Mouse (Mus musculus): ENCODE measurements around the gene Specc1l. TPM values are rescaled to one million over a fixed set of nuclear protein-coding genes. Genes with fewer than 3 reads are reported as not detected.
A peak's percentile ranks its signal among the peaks of the same experiment; 100 is the strongest.
"Not testable (repeated sequence)": the region's sequence is repeated elsewhere in the genome, so short reads cannot be mapped to it uniquely, and the experiment has no call there.

Gene Specc1l
- total RNA-seq, 2 experiments from 2014 or later, result 32.1 to 34.9 TPM

DNA sequence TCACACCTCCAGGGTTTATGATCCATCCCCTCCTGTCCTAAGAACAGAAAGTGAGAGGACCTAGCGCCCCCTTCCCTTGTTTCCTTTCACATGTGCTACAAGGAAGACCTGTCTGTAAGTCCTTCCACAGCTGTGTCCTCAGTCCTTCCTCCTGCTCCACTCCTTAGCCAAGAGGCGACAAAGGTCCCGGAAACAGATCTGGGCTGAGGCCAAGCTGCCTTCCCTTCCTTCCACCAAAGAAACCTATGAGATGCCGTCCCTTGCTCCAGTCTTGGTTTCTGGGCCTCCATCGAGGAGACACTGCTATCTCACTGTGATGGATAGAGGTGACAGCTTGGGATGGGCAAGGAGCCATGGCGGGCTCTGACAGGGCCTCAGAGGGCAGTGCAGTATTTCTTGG is 123.2 kb downstream of the Specc1l start:
- intact Hi-C loops (cut with DNase I), result no loop called here
- peak in 1 of 2 experiments; percentile 34 for DNase-seq

DNA sequence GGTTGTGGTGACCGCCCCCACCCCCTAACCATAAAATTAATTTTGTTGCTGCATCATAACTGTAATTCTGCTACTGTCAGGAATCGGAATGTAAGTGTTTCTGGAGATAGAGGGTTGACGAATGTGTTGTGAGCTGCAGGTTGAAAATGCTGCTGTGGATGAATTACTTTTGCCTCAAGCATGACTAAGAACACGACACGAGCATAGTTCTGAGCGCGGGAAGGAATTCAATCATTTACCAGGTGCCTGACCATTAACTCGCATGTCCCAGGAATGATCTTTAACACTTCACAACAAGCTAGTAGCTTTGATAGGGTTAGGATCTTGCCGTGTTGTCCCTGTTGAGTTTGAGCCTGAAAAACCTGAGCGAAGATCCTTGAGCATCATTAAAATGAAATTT is 125.4 kb downstream of the Specc1l start:
- no peak for DNase-seq
- intact Hi-C loops (cut with DNase I), result no loop called here

DNA sequence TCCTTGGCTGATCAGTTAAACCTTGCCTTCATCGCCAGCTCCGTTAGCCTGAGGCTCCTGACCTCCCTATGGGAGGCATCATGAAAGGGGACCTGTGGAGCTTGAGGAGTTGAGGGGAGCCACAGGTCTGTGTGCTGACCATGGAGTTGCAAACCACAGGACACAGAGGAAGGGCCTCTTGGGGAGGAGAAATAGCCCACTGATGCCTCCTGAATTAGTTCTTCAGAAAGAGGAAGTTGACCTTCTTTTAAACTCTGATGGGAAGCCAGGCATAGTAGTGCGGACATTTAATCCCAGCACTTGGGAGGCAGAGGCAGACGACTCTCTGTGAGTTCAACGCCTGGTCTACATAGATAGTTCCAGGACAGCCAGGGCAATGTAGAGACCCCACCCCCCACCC is 127.0 kb downstream of the Specc1l start:
- DNase-seq, result no peak
- intact Hi-C loops (cut with DNase I), result no loop called here

DNA sequence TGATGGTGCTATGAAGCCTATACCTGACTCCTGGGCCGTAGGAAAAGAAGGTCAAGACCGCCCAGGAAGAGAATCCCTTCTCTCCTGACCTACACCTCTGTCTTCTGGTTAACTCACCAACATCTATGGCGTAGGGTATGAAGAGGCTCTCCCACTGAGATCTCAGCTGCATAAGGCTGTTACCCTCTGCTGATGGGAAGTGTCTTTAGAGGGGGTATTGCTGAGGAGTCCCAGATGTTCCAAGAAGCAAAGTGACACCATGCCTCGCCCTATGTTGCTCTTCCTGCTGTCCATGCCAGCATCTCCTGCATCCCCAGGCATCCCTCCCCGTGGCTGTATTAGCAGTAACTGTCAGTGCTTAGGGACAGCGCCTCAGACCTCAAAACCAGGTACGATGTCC is 127.5 kb downstream of the Specc1l start:
- DNase-seq, result no peak
- intact Hi-C loops (cut with DNase I), result no loop called here

DNA sequence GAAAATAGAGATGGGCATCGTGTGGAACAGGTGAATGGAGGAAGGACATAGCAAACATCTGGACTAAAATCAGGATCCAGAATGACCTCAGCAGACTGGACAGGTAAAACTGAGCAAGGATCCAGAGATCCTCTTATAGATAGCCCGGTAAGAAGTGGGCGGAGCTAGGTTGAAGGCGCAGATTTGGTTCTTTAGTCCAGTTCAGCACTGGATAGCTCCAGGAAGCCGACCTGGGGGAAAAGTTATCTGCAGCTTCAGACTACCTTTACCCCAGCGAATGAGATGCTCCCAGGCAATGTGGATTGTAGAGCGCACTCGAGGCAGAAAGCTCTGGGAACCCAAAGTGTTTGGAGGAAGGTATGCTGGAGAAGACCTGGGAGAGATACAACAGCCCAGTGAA is 130.1 kb downstream of the Specc1l start:
- intact Hi-C loops (cut with DNase I), result no loop called here
- no peak for DNase-seq

DNA sequence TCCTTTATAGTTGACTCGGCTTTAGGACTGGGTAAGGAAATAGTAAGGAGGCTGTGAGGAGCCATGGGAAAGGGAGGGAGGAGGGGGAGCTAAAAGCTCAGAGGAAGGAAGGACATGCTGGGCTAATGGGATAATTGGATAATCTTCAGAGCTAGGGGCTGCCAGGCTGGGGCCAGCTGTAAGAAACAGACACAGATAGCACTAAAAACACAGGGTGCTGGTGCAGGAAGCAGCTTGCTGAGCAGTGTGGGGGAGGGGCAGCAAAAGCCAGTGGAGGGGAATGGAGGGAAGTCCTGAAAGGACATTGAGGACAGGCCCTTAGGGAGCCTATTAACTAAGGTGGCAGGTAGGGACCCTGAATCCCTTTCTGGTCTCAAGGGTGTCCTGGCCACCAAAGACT is 132.7 kb downstream of the Specc1l start:
- DNase-seq; intact Hi-C loops (cut with DNase I): not testable (repeated sequence)

DNA sequence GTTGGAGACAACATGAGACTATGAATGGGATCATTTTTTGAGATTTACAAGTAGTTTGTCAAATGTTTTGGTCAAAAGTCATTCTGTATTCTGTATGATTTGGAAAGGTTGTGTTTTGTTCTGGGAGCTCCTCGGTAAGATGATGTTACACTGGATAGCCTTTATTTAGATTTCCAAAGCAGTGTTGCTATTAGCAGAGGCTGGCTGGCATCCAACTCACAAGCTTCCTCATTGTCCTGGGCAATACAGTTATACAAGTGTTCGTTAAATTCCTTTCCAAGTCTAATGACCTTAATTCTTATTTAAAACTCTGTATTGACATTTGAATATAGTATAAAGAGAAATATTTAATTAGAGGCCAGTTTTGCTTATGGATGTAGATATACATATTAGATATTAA is 133.4 kb downstream of the Specc1l start:
- intact Hi-C loops (cut with DNase I), result no loop called here
- no peak for DNase-seq

DNA sequence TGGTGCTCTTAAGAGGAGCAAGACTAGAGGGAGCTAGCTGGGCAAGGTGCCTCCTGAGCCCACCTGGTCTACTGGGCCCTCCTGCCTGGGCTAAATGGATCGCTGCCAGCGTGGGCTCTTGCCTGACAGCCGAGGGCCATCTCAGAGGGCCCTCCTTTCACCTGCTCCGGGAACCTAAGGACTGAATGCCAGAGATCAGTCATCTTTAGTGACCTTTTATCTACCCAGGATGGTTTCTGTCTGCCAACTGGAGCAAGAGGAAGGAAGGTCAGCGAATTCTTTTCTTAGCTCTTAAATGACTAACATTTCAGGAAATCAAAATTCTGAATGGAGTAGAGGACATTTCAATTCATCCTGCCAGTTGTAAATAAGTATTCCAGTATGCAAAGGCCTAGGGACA is 138.7 kb downstream of the Specc1l start:
- intact Hi-C loops (cut with DNase I), result no loop called here
- DNase-seq, result no peak

DNA sequence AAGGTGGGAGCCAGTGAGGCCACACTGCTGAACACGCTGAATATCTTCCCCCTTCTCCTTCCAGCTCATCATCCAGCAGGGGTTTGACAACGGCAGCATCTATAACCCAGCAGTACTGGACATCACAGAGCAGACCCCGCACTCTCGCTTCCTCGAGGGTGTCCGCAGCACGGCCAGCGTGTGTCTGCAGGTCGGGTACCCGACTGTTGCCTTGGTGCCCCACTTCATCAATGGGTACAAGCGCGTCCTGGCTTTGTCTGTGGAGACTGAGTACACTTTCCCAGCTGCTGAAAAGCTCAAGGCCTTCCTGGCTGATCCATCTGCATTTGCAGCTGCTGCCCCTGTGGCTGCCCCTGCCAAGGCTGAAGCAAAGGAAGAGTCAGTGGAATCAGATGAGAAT is 140.7 kb downstream of the Specc1l start:
- intact Hi-C loops (cut with DNase I), result no loop called here
- no peak for DNase-seq

DNA sequence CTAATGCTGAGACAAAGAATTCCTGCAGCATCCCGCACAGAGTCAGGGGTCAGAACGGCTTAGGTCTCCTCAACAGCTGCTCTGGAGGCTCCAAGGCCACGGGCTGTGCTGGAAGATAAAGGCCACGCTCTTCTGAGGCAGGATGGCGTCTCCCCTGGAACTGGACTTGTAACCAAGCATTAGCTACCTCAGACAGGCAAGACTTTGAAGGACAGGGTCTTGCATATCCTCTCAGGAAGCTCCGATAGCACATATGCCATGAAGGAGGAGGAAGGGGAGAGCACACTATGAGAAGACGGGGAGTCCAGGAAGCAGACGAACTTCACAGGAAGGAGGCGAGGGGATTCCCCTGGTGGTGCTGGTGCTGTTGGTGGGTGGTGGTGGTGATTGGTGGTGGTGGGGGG is 142.0 kb downstream of the Specc1l start:
- DNase-seq; intact Hi-C loops (cut with DNase I): not testable (repeated sequence)

DNA sequence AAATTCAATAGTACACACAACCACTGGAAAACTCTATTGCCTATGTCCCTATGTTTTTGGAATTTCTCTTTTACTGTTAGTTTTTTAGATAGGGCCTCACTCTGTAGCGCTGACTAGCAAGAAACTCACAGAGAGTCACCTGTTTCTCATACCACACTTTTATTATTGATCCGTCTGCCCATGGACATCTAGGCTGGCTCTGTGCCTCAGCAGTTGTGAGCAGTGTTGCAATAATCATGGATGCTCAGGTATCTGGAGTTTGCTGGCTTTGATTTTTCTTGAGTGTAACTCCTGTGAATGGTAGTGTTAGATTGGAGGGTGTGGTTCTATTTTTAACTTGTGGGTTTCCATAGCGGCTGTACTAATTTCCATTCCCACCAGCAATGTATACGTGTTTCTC is 143.5 kb downstream of the Specc1l start:
- DNase-seq, result no peak
- intact Hi-C loops (cut with DNase I), result no loop called here

Other genes starting within 250 kb of the Specc1l start
- gene Gnaz, start 244.9 kb upstream of the Specc1l start, total RNA-seq (2021), result under 1 TPM; 0.23 to 0.32 TPM
- not detected for gene Rsph14, start 179.5 kb upstream of the Specc1l start, total RNA-seq (2021)
- gene Rab36, start 175.0 kb upstream of the Specc1l start, total RNA-seq (2021), result under 1 TPM; 0.27 to 0.51 TPM
- 1 to 10 TPM; 4.3 to 4.4 TPM for gene Bcr, start 151.5 kb upstream of the Specc1l start, total RNA-seq (2021)
- 1 to 10 TPM; 1.6 to 1.9 TPM for gene Adora2a, start 104.8 kb downstream of the Specc1l start, total RNA-seq (2021)
- not detected for gene Upb1, start 189.0 kb downstream of the Specc1l start, total RNA-seq (2021)

Measured in gastrocnemius, postnatal 36 days (tissue).